Mouse (Mus musculus) embryonic facial prominence, embryonic 15.5 days (tissue): ENCODE results near the gene Lrp6. TPM values are rescaled to one million over a fixed set of nuclear protein-coding genes. Genes with fewer than 3 reads are reported as not detected.

Experiments
- ATAC-seq: fragments of 200-750 bp; cut with Nextera tagmentation; 2 replicates; pipeline ENCODE4 v1.8.0; 2017; ENCODE audit warnings: low read depth, moderate TSS enrichment; ENCODE audit not compliant: insufficient number of reproducible peaks, low FRiP score, low TSS enrichment
- H3K27ac ChIP-seq: fragments of 300-500 bp; sonication (generic); replicated peaks from 2 replicates; pipeline ENCODE4 v1.5.1; 2015; ENCODE audit warnings: mild to moderate bottlenecking, inconsistent platforms
- H3K27me3 ChIP-seq: fragments of 300-500 bp; sonication (generic); 2 replicates; pipeline ENCODE4 v1.6.1; 2015; ENCODE audit warnings: inconsistent platforms
- H3K36me3 ChIP-seq: fragments of 300-500 bp; sonication (generic); 2 replicates; pipeline ENCODE4 v1.6.1; 2015; ENCODE audit warnings: mild to moderate bottlenecking, inconsistent platforms
- H3K4me1 ChIP-seq: fragments of 300-500 bp; sonication (generic); 2 replicates; pipeline ENCODE4 v1.6.1; 2015; ENCODE audit warnings: inconsistent platforms
- H3K4me2 ChIP-seq: fragments of 300-500 bp; sonication (generic); replicated peaks from 2 replicates; pipeline ENCODE4 v1.6.1; 2015; ENCODE audit warnings: mild to moderate bottlenecking, inconsistent platforms
- H3K4me3 ChIP-seq: fragments of 300-500 bp; sonication (generic); replicated peaks from 2 replicates; pipeline ENCODE4 v1.5.1; 2015; ENCODE audit warnings: mild to moderate bottlenecking, inconsistent platforms
- H3K9ac ChIP-seq: fragments of 300-500 bp; sonication (generic); 2 replicates; pipeline ENCODE4 v1.6.1; 2015; ENCODE audit warnings: inconsistent platforms
- H3K9me3 ChIP-seq: fragments of 300-500 bp; sonication (generic); replicated peaks from 2 replicates; pipeline ENCODE4 v1.6.1; 2016; ENCODE audit warnings: inconsistent platforms
- WGBS: fragments of 180-500 bp; shearing (Covaris S2); methylation state at CpG from one replicate; pipeline ENCODE4 v1.1.7; 2015; 5-methylcytosine and 5-hydroxymethylcytosine counted together
- polyA plus RNA-seq: library from polyadenylated mRNA; unstranded; fragments of >200 nt; fragmentation: Nextera tagmentation; extraction: Ambion mirVana; gene quantifications from 2 replicates; pipeline ENCODE4 v1.2.1, GENCODE M21; 2015

Gene Lrp6
- 31.1 and 32.6 TPM in 2 replicates for polyA plus RNA-seq

DNA sequence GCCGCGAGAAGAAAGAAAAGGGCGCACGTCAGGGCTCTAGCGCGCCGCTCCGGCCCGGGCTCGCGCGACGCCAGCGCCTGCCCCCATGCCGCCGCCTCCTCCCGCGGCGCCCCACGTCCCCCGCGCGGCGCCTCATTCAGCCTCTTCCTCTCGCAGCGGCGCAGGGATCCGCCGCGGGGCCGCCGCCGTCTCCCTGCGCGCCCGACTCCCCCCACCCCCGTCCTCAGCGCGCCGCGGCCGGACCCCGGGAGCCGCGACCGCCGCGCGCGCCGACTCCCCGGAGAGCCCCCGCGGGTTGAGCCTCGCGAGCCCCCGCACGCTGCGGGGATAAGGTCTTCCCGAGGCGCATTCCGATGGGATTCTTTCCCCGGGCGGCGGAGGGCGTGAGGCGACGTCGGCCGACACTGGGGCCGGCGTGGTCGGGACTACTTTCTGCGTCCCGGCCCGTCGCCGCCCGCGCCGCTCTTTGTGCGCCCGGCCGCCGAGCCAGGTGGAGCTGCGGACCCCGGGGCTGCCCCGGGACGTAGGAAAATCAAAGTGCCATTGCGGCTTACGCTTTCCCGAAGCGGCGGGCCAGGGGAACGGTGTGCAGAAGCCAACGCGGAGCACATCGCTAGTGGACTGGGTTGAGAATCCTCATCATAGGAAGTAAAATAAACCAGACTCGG lies at the start of gene Lrp6:
Gene Lrp6, minus strand, starts transcription at position 148 of the 668 bp plus-strand sequence.
- ATAC-seq: peak; percentile 93
- Histone ChIP-seq H3K27me3 (no peaks in the 10 kb centered on the region), H3K9me3 (0 out of 2 replicates have a peak, but pooled peaks cover 3% of the 10 kb centered on the region), H3K9ac (peak within 1 kb of the TSS; percentile 99), H3K4me1 (peaks cover 15% of the 10 kb centered on the region), H3K4me3 (peak within 1 kb of the TSS; percentile 89), H3K27ac (peak within 1 kb of the TSS; percentile 98), H3K36me3 (no peaks in the 10 kb centered on the region), H3K4me2 (peak within 1 kb of the TSS; percentile 59)
- under 1% methylated on average over 89 of the region's 99 CpGs for WGBS

DNA sequence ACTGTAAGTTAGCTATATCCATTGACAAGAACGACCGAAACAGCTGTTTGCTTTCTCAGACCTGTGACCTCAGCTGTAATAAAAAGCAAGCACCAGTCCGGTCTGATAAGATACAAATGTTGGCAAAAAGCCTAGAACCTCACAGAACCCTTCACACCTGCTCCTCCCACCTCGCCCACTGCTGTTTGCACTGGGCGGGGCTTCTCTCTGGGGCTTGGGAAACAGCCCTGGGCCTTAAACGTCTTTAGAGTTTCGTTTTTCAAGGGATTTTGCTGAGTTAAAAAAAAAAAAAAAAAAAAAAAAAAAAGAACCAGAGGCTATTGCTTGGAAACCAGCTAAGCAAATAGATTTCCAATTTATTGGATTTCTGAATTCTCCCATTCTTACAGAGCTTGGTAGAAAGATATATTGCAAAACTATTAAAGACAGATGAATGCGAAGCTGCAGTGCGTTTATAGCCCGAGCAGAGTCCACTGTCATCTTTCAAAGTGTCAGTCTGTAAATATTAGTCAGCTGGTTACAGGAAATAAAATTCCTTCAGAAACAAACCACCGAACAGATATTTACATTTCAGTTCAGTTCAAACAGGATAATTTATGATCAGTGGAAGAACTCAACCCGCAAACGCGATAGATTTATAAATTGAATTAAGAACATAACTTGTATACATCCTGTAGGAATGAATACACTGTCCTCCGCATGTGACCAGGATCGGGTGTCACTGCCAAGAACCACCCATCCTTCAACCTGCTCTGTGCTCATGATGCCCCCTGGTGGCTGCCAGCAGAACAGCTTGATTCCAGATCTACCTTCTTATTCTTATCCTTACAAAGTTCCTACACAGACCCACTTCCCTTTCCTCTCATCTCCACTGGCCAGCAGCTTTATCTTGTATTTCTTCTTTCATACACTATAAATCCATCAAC lies 48.2 kb upstream of the Lrp6 start:
- ATAC-seq: 0 out of 2 replicates have a peak, but pooled peaks have one; percentile 49
- H3K27ac ChIP-seq: no peak overlapping the region
- no peaks in the 10 kb centered on the region for H3K27me3 ChIP-seq
- H3K4me2 ChIP-seq: peak overlapping the region; percentile 4; the same call in 1 of the 2 replicates
- H3K36me3 ChIP-seq: no peaks in the 10 kb centered on the region
- no peak overlapping the region for H3K4me3 ChIP-seq
- H3K9ac ChIP-seq: no peak overlapping the region
- peaks cover 5% of the 10 kb centered on the region for H3K4me1 ChIP-seq
- H3K9me3 ChIP-seq: no peaks in the 10 kb centered on the region
- 15% methylated on average over 16 of the region's 16 CpGs for WGBS

DNA sequence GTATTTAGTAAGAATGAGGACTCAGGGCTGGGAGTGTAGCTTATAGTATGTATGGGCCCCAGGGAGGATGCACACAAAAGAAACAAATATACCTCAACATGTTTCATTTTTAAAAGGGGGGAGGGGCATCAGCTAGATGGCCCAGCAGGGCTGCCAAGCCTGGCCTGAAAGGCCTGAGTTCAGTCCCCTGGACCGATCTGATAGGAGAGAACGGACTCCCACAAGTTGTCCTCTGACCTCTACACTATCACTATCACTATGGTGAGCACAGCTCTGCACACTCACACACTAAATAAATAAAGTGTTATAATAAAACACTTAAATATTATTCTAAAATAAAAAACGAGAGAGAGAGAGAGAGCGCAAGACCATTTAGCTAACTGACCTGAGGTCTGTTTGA lies 47.6 kb upstream of the Lrp6 start:
- Histone ChIP-seq H3K9ac (no peak overlapping the region), H3K4me3 (no peak overlapping the region), H3K27ac (no peak overlapping the region), H3K4me1 (peaks cover 5% of the 10 kb centered on the region), H3K27me3 (no peaks in the 10 kb centered on the region), H3K36me3 (no peaks in the 10 kb centered on the region), H3K9me3 (no peaks in the 10 kb centered on the region), H3K4me2 (no peak overlapping the region)
- no peak for ATAC-seq
- WGBS: 78% methylated on average over 4 of the region's 4 CpGs

DNA sequence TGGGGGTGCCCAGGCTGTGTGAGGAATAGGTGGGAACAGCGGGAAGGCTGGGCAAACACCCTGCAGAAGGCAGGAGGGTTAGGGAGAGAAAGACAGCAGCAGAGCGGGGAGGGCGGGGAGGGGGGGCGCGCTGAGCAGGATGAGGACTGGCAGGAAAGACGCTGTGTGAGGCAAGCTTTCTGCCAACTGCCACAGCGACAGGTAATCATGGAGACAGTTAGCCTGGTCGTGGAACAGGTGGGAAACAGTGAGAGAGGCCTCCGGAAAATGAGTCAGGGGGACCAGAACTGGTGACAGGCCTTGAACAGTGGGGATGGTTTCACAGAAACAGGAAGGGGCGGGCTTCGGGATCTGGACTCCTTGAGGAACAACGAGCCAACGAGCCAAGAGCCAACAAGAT lies 45.1 kb upstream of the Lrp6 start:
- peaks cover 7% of the 10 kb centered on the region for H3K4me1 ChIP-seq
- no peak overlapping the region for H3K4me3 ChIP-seq
- no peaks in the 10 kb centered on the region for H3K9me3 ChIP-seq
- H3K9ac ChIP-seq: no peak overlapping the region
- H3K36me3 ChIP-seq: no peaks in the 10 kb centered on the region
- no peaks in the 10 kb centered on the region for H3K27me3 ChIP-seq
- ATAC-seq: no peak
- no peak overlapping the region for H3K27ac ChIP-seq
- no peak overlapping the region for H3K4me2 ChIP-seq
- WGBS: 65% methylated on average over 13 of the region's 13 CpGs

DNA sequence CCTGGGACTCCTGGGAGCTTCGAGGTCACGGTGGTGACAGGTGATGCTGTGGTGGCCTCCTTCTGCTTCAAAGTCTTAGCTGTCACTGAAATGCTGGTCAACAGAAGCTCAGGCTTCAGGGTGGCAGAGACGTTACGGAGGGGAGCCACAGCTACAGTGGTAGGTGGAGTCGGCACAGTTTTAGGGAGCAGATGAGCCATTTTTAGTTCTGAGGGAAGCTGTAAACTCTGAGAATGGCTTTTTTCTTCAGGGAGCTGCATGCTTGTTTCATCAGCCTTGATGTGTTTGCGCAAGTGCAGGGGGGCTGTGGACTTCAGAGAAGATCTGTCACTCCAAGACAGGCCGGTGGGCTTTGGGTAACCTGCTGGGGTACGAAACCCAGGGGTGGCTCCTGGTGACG lies 43.6 kb upstream of the Lrp6 start:
- Histone ChIP-seq H3K4me1 (peaks cover 16% of the 10 kb centered on the region), H3K36me3 (no peaks in the 10 kb centered on the region), H3K4me2 (no peak overlapping the region), H3K9me3 (no peaks in the 10 kb centered on the region), H3K27me3 (no peaks in the 10 kb centered on the region), H3K4me3 (no peak overlapping the region), H3K27ac (no peak overlapping the region), H3K9ac (no peak overlapping the region)
- WGBS: 86% methylated on average over 9 of the region's 9 CpGs
- no peak for ATAC-seq

DNA sequence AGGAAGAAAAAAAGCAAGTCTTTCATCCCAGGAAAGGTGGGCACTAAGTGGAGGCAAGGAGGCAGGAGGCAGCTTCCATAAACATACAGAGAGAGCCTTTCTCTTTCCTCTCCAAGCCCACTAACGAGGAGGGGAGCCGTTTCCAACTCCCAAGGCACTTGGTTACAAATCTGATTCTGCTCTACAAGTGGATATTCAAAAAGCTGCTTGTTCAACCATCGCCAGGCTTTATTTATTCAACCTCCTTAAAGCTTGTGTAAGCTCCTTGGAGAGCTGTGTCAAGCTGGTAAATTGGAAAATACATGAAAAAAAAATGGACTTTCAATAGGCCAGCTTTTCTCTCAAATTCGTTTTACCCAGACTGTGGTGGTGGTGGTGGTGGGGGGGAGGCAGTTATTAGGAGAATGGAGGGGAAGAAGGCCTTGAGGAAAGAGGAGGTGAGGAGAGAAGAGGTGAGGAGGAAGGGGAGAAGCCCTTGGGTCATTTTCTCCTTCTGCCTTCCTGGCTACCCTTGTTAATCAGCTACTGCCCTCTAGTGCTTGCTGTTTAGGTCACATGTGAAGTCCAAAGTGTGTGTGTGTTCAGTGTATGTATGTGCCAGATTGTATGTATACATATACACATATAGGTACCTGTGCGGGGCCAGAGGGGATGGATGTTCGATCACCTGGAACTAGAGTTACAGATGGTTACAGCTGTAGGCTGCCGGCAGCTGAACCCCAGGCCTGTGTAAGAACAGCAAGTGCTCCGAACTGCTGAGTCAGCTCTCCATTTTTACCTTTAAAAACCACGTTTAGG lies 40.4 kb upstream of the Lrp6 start:
- H3K4me2 ChIP-seq: no peak overlapping the region
- 52% methylated on average over 9 of the region's 9 CpGs for WGBS
- H3K9ac ChIP-seq: no peak overlapping the region

DNA sequence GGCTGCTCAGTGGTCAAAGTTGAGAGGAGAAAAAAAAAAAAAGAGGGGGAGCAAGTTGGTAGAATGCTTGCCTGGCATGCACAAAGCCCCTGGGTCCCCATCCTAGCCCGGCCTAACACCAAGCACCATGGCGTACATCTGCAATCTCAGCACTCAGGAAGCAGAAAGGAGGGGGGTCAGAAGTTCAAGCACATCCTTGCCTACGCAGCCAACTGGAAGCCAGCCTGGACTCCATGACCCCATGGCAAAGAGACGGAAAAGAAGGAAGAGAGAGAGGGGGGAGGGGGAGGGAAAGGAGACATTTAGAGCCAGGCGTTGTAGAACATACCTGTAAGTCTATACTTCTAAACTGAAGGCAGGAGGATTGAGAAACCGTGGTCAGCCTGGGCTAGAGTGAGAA lies 39.8 kb upstream of the Lrp6 start:
- H3K4me3 ChIP-seq: no peak overlapping the region
- no peaks in the 10 kb centered on the region for H3K36me3 ChIP-seq
- no peaks in the 10 kb centered on the region for H3K27me3 ChIP-seq
- H3K9me3 ChIP-seq: no peaks in the 10 kb centered on the region
- peaks cover 19% of the 10 kb centered on the region for H3K4me1 ChIP-seq
- peak; percentile 21; the same call in 1 of the 2 replicates for ATAC-seq
- peak overlapping the region; percentile 52 for H3K27ac ChIP-seq
- WGBS: 48% methylated on average over 6 of the region's 6 CpGs
- H3K4me2 ChIP-seq: no peak overlapping the region
- no peak overlapping the region for H3K9ac ChIP-seq

More for the DNA sequence above, 40.4 kb upstream of the Lrp6 start:
- no peaks in the 10 kb centered on the region for H3K9me3 ChIP-seq
- no peaks in the 10 kb centered on the region for H3K27me3 ChIP-seq
- peak; percentile 23; the same call in 1 of the 2 replicates for ATAC-seq
- peak overlapping the region; percentile 52 for H3K27ac ChIP-seq
- no peaks in the 10 kb centered on the region for H3K36me3 ChIP-seq
- peaks cover 13% of the 10 kb centered on the region for H3K4me1 ChIP-seq
- no peak overlapping the region for H3K4me3 ChIP-seq

DNA sequence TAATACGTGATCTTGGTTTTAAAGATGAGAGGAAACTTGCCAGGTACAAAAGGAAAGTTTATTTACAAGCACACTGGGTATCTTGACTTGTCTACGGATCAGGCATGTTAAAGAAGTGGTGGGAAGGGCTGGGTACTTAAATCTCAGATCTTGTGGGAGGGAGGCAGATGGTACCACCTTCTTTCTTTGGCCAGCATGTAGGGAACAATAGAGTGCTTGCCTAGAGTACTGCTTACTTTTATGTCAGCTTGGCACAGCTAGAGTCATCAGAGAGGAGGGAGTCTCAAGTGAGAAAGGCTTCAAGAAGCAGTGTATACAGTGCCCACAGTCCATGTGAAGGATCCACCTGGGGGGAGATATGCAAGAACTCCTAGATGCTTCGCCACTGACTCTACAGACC lies 38.4 kb upstream of the Lrp6 start:
- Histone ChIP-seq H3K27ac (no peak overlapping the region), H3K36me3 (no peaks in the 10 kb centered on the region), H3K4me1 (peaks cover 21% of the 10 kb centered on the region), H3K9ac (no peak overlapping the region), H3K4me2 (no peak overlapping the region), H3K9me3 (no peaks in the 10 kb centered on the region), H3K27me3 (no peaks in the 10 kb centered on the region), H3K4me3 (no peak overlapping the region)
- 85% methylated on average over 3 of the region's 3 CpGs for WGBS
- ATAC-seq: no peak

DNA sequence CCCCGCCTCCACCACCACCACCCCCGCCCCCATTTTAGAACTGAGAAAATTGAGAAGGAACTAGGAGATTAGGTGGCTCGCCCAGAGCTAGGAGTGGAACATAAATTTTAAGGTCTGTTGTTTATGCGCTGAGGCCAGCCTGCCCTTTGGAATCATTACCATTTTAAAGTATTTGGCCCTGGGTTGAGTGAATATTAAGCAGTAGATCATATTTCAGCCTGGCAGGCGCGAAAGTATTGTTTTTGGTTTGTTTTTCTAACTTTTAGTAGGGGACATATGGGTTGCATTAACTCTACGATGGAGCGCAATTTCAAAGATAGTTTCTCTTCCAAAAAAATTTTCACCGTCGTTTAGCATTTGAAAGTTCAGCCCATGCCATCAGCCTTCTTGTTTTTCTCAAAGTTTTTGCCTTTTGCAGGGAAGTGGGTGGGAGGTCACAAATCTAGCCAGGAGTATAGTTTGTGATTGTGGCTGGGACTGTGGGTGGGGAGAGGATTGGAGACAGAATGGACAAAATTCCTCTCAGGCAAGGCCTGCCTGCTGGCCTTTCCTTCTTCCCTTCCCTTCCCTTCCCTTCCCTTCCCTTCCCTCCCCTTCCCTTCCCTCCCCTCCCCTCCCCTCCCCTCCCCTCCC lies 35.7 kb upstream of the Lrp6 start:
- H3K9me3 ChIP-seq: no peaks in the 10 kb centered on the region
- H3K4me1 ChIP-seq: peaks cover 21% of the 10 kb centered on the region
- no peak overlapping the region for H3K4me3 ChIP-seq
- no peaks in the 10 kb centered on the region for H3K27me3 ChIP-seq
- peak overlapping the region; percentile 80 for H3K27ac ChIP-seq
- no peak overlapping the region for H3K9ac ChIP-seq
- WGBS: 12% methylated on average over 10 of the region's 10 CpGs
- H3K4me2 ChIP-seq: 0 out of 2 replicates have a peak overlapping the region, but pooled peaks have one; percentile 3
- no peaks in the 10 kb centered on the region for H3K36me3 ChIP-seq
- peak; percentile 74 for ATAC-seq

DNA sequence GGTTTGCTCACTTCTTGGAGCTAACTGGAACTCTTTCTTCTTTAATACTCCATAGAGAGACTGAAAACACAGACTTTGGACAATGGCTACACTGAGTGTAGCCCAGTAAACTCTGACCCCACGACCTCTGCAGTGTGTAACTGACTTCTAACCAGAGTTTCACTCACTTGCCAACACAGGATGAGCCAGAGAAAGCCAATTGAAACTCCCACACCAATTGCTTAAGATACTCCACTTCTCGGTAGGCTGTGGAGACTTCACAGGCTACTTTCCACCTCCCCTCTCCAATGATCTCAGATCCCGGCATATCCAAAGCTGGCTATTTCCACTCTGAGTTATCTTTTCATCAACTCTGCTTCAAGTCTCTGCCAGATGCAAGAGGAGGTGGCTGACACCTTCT lies 35.0 kb upstream of the Lrp6 start:
- peak overlapping the region; percentile 81 for H3K27ac ChIP-seq
- H3K36me3 ChIP-seq: no peaks in the 10 kb centered on the region
- 38% methylated on average over 3 of the region's 3 CpGs for WGBS
- H3K9me3 ChIP-seq: no peaks in the 10 kb centered on the region
- no peak for ATAC-seq
- no peak overlapping the region for H3K4me2 ChIP-seq
- H3K9ac ChIP-seq: no peak overlapping the region
- H3K4me1 ChIP-seq: peaks cover 18% of the 10 kb centered on the region
- H3K27me3 ChIP-seq: no peaks in the 10 kb centered on the region
- H3K4me3 ChIP-seq: no peak overlapping the region
